Mouse (Mus musculus): ENCODE results near the gene Pink1. TPM values are rescaled to one million over a fixed set of nuclear protein-coding genes. Genes with fewer than 3 reads are reported as not detected.

The Pink1 gene
- 13.4 and 14.2 TPM in 2 replicates for total RNA-seq (2012; rRNA removed)

DNA sequence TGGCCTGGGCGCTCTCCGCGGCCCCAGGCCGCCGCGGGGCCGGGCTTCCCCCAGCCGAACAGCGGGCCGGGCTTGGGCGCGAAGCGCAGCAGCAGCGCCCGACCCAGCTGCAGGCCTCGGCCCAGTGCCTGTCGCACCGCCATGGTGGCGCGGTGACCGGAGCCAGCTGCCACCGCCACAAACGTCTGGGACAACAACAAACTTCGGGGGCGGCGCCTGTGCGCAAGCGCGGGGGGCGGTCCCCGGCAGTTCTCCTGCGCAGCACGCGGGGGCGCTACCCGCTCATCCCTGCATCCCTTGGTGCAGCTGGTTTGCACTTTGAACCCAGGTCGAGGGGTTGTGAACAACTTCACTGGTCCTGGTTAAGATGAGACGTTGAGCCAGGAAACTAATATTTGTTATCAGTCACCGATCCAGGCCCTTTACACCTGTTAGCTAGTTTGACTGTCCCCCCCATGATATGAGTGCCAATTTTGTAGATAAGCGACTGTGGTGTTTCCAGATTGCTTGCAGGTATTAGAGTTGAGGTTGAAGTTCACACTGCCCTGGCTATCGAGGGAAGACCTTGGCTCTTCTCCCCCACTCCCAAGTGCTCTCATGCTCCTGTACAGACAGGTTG lies at the start of gene Pink1:
Gene Pink1 (minus strand): TSS at position 231 of the 619 bp plus-strand sequence.
- Histone ChIP-seq H3K36me3 (ENCODE audit: control insufficient read depth, insufficient read depth, low read length, poor library complexity, severe bottlenecking) (no peaks in the 10 kb centered on the region; the same call in 1 of the 2 replicates), H3K4me3 (ENCODE audit: insufficient read depth in 1 of 2, low read depth in 1 of 2, low read length in 2 of 2, poor library complexity in 1 of 2, severe bottlenecking in 1 of 2) (peak within 1 kb of the TSS; percentile 88 to 97), H3K9ac (ENCODE audit: insufficient read depth, low read depth, low read length, poor library complexity, severe bottlenecking) (peak within 1 kb of the TSS; percentile 85), H3K4me1 (ENCODE audit: control insufficient read depth in 2 of 2, insufficient read depth in 2 of 2, low read length in 2 of 2, poor library complexity in 1 of 2) (peaks cover 2 to 10% of the 10 kb centered on the region in 2 experiments), H3K9me3 (ENCODE audit: control insufficient read depth, insufficient read depth, low read depth, low read length) (0 out of 2 replicates have a peak, but pooled peaks cover 2% of the 10 kb centered on the region), H3K27ac (ENCODE audit: insufficient read depth, low read depth, low read length, poor library complexity, severe bottlenecking) (peak within 1 kb of the TSS; percentile 66)
- TF ChIP-seq MAFK (IDR thresholded peaks at IDR 0.05; ENCODE audit: insufficient read depth, low read depth, low read length) = no peak
- peak; percentile 14; the same call in 1 of the 2 replicates for TF ChIP-seq ZC3H11A (IDR thresholded peaks at IDR 0.05; ENCODE audit: borderline replicate concordance, low read depth, low read length)
- TF ChIP-seq CHD2 (IDR thresholded peaks at IDR 0.05; ENCODE audit: low read depth, low read length) = no peak
- in situ Hi-C loops (cut with MboI; ENCODE audit: low sequenced_read_pairs in 2 of 2, unreplicated experiment in 2 of 2) = loop anchor here in 1 of 2 experiments (10.0 kb wide), 1 partner anchor 99 kb away; no protein-coding TSS in a partner anchor
- peak; percentile 62 for DNase-seq (ENCODE audit: low read depth, low spot score)

DNA sequence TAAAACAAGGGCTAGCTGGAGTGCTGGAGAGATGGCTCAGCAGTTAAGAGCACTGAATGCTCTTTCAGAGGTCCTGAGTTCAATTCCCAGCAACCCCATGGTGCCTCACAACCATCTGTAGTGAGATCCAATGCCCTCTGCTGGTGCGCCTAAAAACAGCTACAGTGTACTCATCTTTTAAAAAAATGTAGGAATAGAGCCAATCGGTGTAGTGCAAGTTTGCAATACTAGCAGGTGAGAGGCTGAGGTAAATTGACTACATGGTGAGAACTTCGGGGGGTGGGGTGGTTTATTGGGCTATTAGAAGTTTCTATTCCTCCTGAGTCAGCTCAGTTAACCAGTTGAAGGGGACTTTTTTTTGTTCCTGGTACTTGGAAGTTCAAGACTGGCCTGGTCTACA lies 49.0 kb upstream of the Pink1 start:
- in situ Hi-C loops (cut with MboI; ENCODE audit: low sequenced_read_pairs in 2 of 2, unreplicated experiment in 2 of 2) = no loop called here
- H3K27ac ChIP-seq (ENCODE audit: insufficient read depth, low read depth, low read length, poor library complexity, severe bottlenecking) = no peak overlapping the region
- no peak for DNase-seq (ENCODE audit: low read depth, low spot score)

DNA sequence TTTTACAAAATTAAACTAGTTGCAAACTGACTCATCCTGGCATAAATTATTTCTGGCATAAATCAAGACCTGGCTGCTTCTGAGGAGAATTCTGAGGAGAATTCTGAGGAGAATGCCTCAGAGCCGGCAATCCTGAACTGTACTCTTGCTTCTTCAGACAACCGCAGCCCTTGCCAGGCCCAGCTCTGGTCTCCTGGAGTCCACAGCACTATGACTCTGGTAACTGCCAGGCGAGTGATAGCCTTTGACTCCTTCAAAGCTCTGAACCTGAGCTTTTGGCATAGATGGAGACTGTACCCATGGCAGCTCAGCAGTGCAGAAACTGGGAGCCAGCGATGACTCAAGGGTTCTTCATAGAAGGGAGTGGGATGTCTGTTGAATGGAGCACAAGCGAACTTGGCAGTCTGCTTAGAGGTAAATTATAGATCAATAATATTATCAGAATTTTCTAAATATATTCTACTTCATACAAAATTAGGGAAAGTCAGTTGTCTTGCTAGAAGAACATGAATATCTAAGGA lies 44.9 kb upstream of the Pink1 start:
- Histone ChIP-seq H3K9ac (ENCODE audit: insufficient read depth, low read depth, low read length, poor library complexity, severe bottlenecking) (no peak overlapping the region), H3K4me3 (ENCODE audit: insufficient read depth in 1 of 2, low read depth in 1 of 2, low read length in 2 of 2, poor library complexity in 1 of 2, severe bottlenecking in 1 of 2) (no peak overlapping the region), H3K9me3 (ENCODE audit: control insufficient read depth, insufficient read depth, low read depth, low read length) (no peaks in the 10 kb centered on the region), H3K4me1 (ENCODE audit: control insufficient read depth in 2 of 2, insufficient read depth in 2 of 2, low read length in 2 of 2, poor library complexity in 1 of 2) (peaks cover 0 to 2% of the 10 kb centered on the region in 2 experiments; a peak in 1 of 4 replicates), H3K27ac (ENCODE audit: insufficient read depth, low read depth, low read length, poor library complexity, severe bottlenecking) (no peak overlapping the region), H3K36me3 (ENCODE audit: control insufficient read depth, insufficient read depth, low read length, poor library complexity, severe bottlenecking) (no peaks in the 10 kb centered on the region)
- TF ChIP-seq ZNF384 (IDR thresholded peaks at IDR 0.05; ENCODE audit: low read depth, low read length) = no peak
- no peak for TF ChIP-seq ZC3H11A (IDR thresholded peaks at IDR 0.05; ENCODE audit: borderline replicate concordance, low read depth, low read length)
- no peak for TF ChIP-seq HCFC1 (IDR thresholded peaks at IDR 0.05; ENCODE audit: borderline replicate concordance, insufficient read depth, low read length)
- no peak for TF ChIP-seq CHD2 (IDR thresholded peaks at IDR 0.05; ENCODE audit: low read depth, low read length)
- TF ChIP-seq MAFK (IDR thresholded peaks at IDR 0.05; ENCODE audit: insufficient read depth, low read depth, low read length) = no peak
- in situ Hi-C loops (cut with MboI; ENCODE audit: low sequenced_read_pairs in 2 of 2, unreplicated experiment in 2 of 2) = no loop called here
- no peak for DNase-seq (ENCODE audit: low read depth, low spot score)

More for the DNA sequence above, 49.0 kb upstream of the Pink1 start:
- H3K9ac ChIP-seq (ENCODE audit: insufficient read depth, low read depth, low read length, poor library complexity, severe bottlenecking) = no peak overlapping the region
- no peak overlapping the region for H3K4me3 ChIP-seq (ENCODE audit: insufficient read depth in 1 of 2, low read depth in 1 of 2, low read length in 2 of 2, poor library complexity in 1 of 2, severe bottlenecking in 1 of 2)
- no peak for TF ChIP-seq ZC3H11A (IDR thresholded peaks at IDR 0.05; ENCODE audit: borderline replicate concordance, low read depth, low read length)
- TF ChIP-seq MAFK (IDR thresholded peaks at IDR 0.05; ENCODE audit: insufficient read depth, low read depth, low read length) = no peak
- peak; percentile 57; the same call in 1 of the 2 replicates for TF ChIP-seq ZNF384 (IDR thresholded peaks at IDR 0.05; ENCODE audit: low read depth, low read length)
- TF ChIP-seq CHD2 (IDR thresholded peaks at IDR 0.05; ENCODE audit: low read depth, low read length) = no peak
- no peak for TF ChIP-seq HCFC1 (IDR thresholded peaks at IDR 0.05; ENCODE audit: borderline replicate concordance, insufficient read depth, low read length)
- no peaks in the 10 kb centered on the region for H3K36me3 ChIP-seq (ENCODE audit: control insufficient read depth, insufficient read depth, low read length, poor library complexity, severe bottlenecking)
- no peaks in the 10 kb centered on the region for H3K9me3 ChIP-seq (ENCODE audit: control insufficient read depth, insufficient read depth, low read depth, low read length)
- H3K4me1 ChIP-seq (ENCODE audit: control insufficient read depth in 2 of 2, insufficient read depth in 2 of 2, low read length in 2 of 2, poor library complexity in 1 of 2) = peaks cover 0 to 2% of the 10 kb centered on the region in 2 experiments; a peak in 1 of 4 replicates

DNA sequence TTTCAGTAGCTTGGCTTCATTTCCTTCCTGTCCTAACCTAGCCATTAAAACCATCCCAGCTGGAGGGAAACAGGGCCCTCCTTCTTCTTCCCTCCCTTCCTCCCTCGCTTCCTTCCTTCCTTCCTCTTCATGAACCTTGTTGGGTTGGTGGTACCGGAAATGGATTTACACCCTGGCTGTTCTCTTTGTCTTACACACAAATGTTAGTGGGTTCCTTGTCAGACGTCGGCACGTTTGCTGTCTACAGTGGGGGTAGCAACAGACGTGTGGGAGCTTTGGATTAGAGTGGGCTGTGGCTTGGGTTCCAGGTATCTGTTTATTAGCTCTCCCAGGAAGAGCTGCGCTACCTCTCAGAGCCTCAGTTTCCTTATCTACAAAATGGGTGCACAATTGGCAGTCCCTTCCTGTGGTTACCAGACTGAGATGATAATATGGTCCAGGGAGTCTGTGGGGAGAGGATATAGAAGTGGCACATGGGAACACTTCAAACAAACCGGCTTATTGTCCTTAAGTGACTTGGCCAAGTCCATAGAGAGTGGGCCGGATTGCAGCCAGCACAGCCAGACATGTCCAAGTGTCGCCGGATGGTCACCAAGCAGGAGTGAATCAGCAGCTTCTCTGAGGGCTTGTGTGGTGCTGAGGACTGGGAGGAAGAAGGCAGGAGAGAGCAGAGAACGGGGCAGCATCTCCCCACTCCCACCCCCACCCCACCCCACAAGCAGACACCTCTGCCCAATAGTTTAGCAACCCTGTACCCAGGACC lies 42.6 kb upstream of the Pink1 start:
- no peak for DNase-seq (ENCODE audit: low read depth, low spot score)
- in situ Hi-C loops (cut with MboI; ENCODE audit: low sequenced_read_pairs in 2 of 2, unreplicated experiment in 2 of 2) = no loop called here

More for the DNA sequence above, 42.6 kb upstream of the Pink1 start:
- no peak overlapping the region for H3K4me3 ChIP-seq (ENCODE audit: insufficient read depth in 1 of 2, low read depth in 1 of 2, low read length in 2 of 2, poor library complexity in 1 of 2, severe bottlenecking in 1 of 2)
- H3K9me3 ChIP-seq (ENCODE audit: control insufficient read depth, insufficient read depth, low read depth, low read length) = no peaks in the 10 kb centered on the region
- H3K4me1 ChIP-seq (ENCODE audit: control insufficient read depth in 2 of 2, insufficient read depth in 2 of 2, low read length in 2 of 2, poor library complexity in 1 of 2) = peaks cover 0 to 4% of the 10 kb centered on the region in 2 experiments; a peak in 2 of 4 replicates
- no peak overlapping the region for H3K27ac ChIP-seq (ENCODE audit: insufficient read depth, low read depth, low read length, poor library complexity, severe bottlenecking)
- no peaks in the 10 kb centered on the region for H3K36me3 ChIP-seq (ENCODE audit: control insufficient read depth, insufficient read depth, low read length, poor library complexity, severe bottlenecking)
- no peak overlapping the region for H3K9ac ChIP-seq (ENCODE audit: insufficient read depth, low read depth, low read length, poor library complexity, severe bottlenecking)
- TF ChIP-seq CHD2 (IDR thresholded peaks at IDR 0.05; ENCODE audit: low read depth, low read length) (no peak), ZNF384 (IDR thresholded peaks at IDR 0.05; ENCODE audit: low read depth, low read length) (no peak), ZC3H11A (IDR thresholded peaks at IDR 0.05; ENCODE audit: borderline replicate concordance, low read depth, low read length) (no peak), MAFK (IDR thresholded peaks at IDR 0.05; ENCODE audit: insufficient read depth, low read depth, low read length) (no peak), HCFC1 (IDR thresholded peaks at IDR 0.05; ENCODE audit: borderline replicate concordance, insufficient read depth, low read length) (no peak)

All from ES-E14 (cell line).